Mouse (Mus musculus) myocyte (in vitro differentiated cells): Measurements from ENCODE around the gene Agap3. TPM values are rescaled to one million over a fixed set of nuclear protein-coding genes. Genes with fewer than 3 reads are reported as not detected.

ENCODE experiments used
- H3K27me3 ChIP-seq: one replicate; pipeline ENCODE4 v1.6.1; 2011; ENCODE audit not compliant: control insufficient read depth, insufficient read depth, insufficient read length
- H3K36me3 ChIP-seq: one replicate; pipeline ENCODE4 v1.6.1; 2011; ENCODE audit not compliant: control insufficient read depth, insufficient read depth
- H3K4me2 ChIP-seq: one replicate; pipeline ENCODE4 v1.6.1; 2011; ENCODE audit warnings: low read depth, control low read depth
- H3K4me3 ChIP-seq: one replicate; pipeline ENCODE4 v1.5.1; 2011; ENCODE audit warnings: mild to moderate bottlenecking, control low read depth, moderate library complexity
- H3K79me2 ChIP-seq: one replicate; pipeline ENCODE4 v1.6.1; 2011; ENCODE audit not compliant: control insufficient read depth, insufficient read depth
- H3ac ChIP-seq: one replicate; pipeline ENCODE4 v1.6.1; 2011; ENCODE audit not compliant: control insufficient read depth, insufficient read length
- CEBPB ChIP-seq: IDR thresholded peaks from 2 replicates; pipeline ENCODE4 v1.6.1; 2011; ENCODE audit warnings: mild to moderate bottlenecking, moderate library complexity; ENCODE audit not compliant: poor library complexity, insufficient read depth, severe bottlenecking
- E2F4 ChIP-seq: IDR thresholded peaks from one replicate; pipeline ENCODE4 v1.6.1; 2011; ENCODE audit warnings: mild to moderate bottlenecking, control low read depth, moderate library complexity; ENCODE audit not compliant: insufficient read depth
- MAX ChIP-seq: IDR thresholded peaks from one replicate; pipeline ENCODE4 v1.6.1; 2011; ENCODE audit warnings: low read depth, mild to moderate bottlenecking, control low read depth
- MYOD1 ChIP-seq, 3 experiments: IDR thresholded peaks; one replicate each; pipeline ENCODE4 v1.6.1; 2011; ENCODE audit warnings: control low read depth in 2 of 3, low read depth in 2 of 3, mild to moderate bottlenecking in 2 of 3, moderate library complexity in 1 of 3; ENCODE audit not compliant: insufficient read length in 2 of 3, control insufficient read depth in 1 of 3
- MYOG ChIP-seq, 3 experiments: IDR thresholded peaks; one replicate each; pipeline ENCODE4 v1.6.1; 2011; ENCODE audit warnings: control low read depth in 2 of 3, low read depth in 2 of 3, mild to moderate bottlenecking in 2 of 3; ENCODE audit not compliant: insufficient read length in 2 of 3, control insufficient read depth in 1 of 3, insufficient read depth in 1 of 3
- POLR2A ChIP-seq: IDR thresholded peaks from one replicate; pipeline ENCODE4 v1.6.1; 2011; ENCODE audit warnings: low read depth, mild to moderate bottlenecking, control low read depth, moderate library complexity; ENCODE audit not compliant: insufficient read length
- POLR2AphosphoS2 ChIP-seq: IDR thresholded peaks from one replicate; pipeline ENCODE4 v1.6.1; 2011; ENCODE audit warnings: low read depth, control low read depth; ENCODE audit not compliant: insufficient read length
- REST ChIP-seq: IDR thresholded peaks from one replicate; pipeline ENCODE4 v1.6.1; 2011; ENCODE audit warnings: mild to moderate bottlenecking, control low read depth, moderate library complexity; ENCODE audit not compliant: insufficient read depth, insufficient read length
- SRF ChIP-seq: IDR thresholded peaks from one replicate; pipeline ENCODE4 v1.6.1; 2011; ENCODE audit warnings: low read depth; ENCODE audit not compliant: control insufficient read depth, insufficient read length
- TCF12 ChIP-seq: IDR thresholded peaks from one replicate; pipeline ENCODE4 v1.6.1; 2011; ENCODE audit warnings: mild to moderate bottlenecking, control low read depth; ENCODE audit not compliant: poor library complexity, insufficient read depth, severe bottlenecking
- TCF3 ChIP-seq: IDR thresholded peaks from one replicate; pipeline ENCODE4 v1.6.1; 2011; ENCODE audit warnings: low read depth, control low read depth; ENCODE audit not compliant: insufficient read length
- USF1 ChIP-seq: IDR thresholded peaks from one replicate; pipeline ENCODE4 v1.6.1; 2011; ENCODE audit warnings: low read depth, mild to moderate bottlenecking, control low read depth, moderate library complexity
- polyA plus RNA-seq: library from polyadenylated mRNA; unstranded; fragments of >200 nt; fragmentation: generic; extraction: Trizol; gene quantifications from one replicate; pipeline ENCODE4 v1.2.1, GENCODE M21; 2012; ENCODE audit warnings: missing spikeins

Gene Agap3
- 119 TPM for polyA plus RNA-seq

- H3K4me3 ChIP-seq = peak within 1 kb of the TSS; percentile 87
These were observed at the start of gene Agap3 for GRCm38 (mm10) chr5:24452030-24452690. Gene Agap3, plus strand, starts transcription at chr5:24452177.

GRCm38 (mm10) chr5:24404594-24405360 is 47.2 kb upstream of the Agap3 start:
- TF ChIP-seq MAX (no peak), CEBPB (0 out of 2 replicates have a peak, but pooled peaks have one; percentile 39)
- H3K4me2 ChIP-seq = peak overlapping the region; percentile 65
- H3K27me3 ChIP-seq = no peaks in the 10 kb centered on the region
- H3K4me3 ChIP-seq = no peak overlapping the region
- H3K36me3 ChIP-seq = no peaks in the 10 kb centered on the region
- H3ac ChIP-seq = no peak overlapping the region
- no peaks in the 10 kb centered on the region for H3K79me2 ChIP-seq

More at GRCm38 (mm10) chr5:24452030-24452690, at the start of gene Agap3:
- Histone ChIP-seq H3K27me3 (no peaks in the 10 kb centered on the region), H3K4me2 (peak within 1 kb of the TSS; percentile 83), H3K36me3 (no peaks in the 10 kb centered on the region), H3ac (peak within 1 kb of the TSS; percentile 94), H3K79me2 (peaks cover 48% of the 10 kb centered on the region)
- TF ChIP-seq MYOD1 (IDR thresholded peaks at IDR 0.05; ENCODE audit: control insufficient read depth in 1 of 3, insufficient read length in 2 of 3, low read depth in 2 of 3) (no peak), MYOG (IDR thresholded peaks at IDR 0.05; ENCODE audit: control insufficient read depth in 1 of 3, insufficient read depth in 1 of 3, insufficient read length in 2 of 3, low read depth in 2 of 3) (peak in 1 of 3 experiments; percentile 3), TCF3 (no peak)

- Histone ChIP-seq H3ac (no peak overlapping the region), H3K79me2 (no peaks in the 10 kb centered on the region), H3K4me2 (peak overlapping the region; percentile 65), H3K36me3 (no peaks in the 10 kb centered on the region), H3K27me3 (no peaks in the 10 kb centered on the region), H3K4me3 (no peak overlapping the region)
- TF ChIP-seq USF1 = no peak
- TF ChIP-seq POLR2AphosphoS2 = peak; percentile 29
- TF ChIP-seq POLR2A = no peak
- TF ChIP-seq SRF = no peak
- TF ChIP-seq TCF12 = no peak
- TF ChIP-seq MYOG (IDR thresholded peaks at IDR 0.05; ENCODE audit: control insufficient read depth in 1 of 3, insufficient read depth in 1 of 3, insufficient read length in 2 of 3, low read depth in 2 of 3) = peak; percentile 17 to 72 (median 63)
- TF ChIP-seq MYOD1 (IDR thresholded peaks at IDR 0.05; ENCODE audit: control insufficient read depth in 1 of 3, insufficient read length in 2 of 3, low read depth in 2 of 3) = peak in 2 of 3 experiments; percentile 53 to 83
- TF ChIP-seq CEBPB = no peak
- TF ChIP-seq TCF3 = no peak
- no peak for TF ChIP-seq REST
- no peak for TF ChIP-seq E2F4
- no peak for TF ChIP-seq MAX
These were observed 46.5 kb upstream of the Agap3 start for GRCm38 (mm10) chr5:24405389-24405876.

GRCm38 (mm10) chr5:24408651-24409050 is 43.3 kb upstream of the Agap3 start:
- Histone ChIP-seq H3K36me3 (no peaks in the 10 kb centered on the region), H3K79me2 (no peaks in the 10 kb centered on the region), H3ac (no peak overlapping the region), H3K27me3 (no peaks in the 10 kb centered on the region), H3K4me2 (no peak overlapping the region), H3K4me3 (no peak overlapping the region)
- no peak for TF ChIP-seq POLR2A
- TF ChIP-seq MAX = no peak
- TF ChIP-seq TCF12 = no peak
- no peak for TF ChIP-seq USF1
- no peak for TF ChIP-seq POLR2AphosphoS2
- TF ChIP-seq CEBPB = no peak
- no peak for TF ChIP-seq MYOD1 (IDR thresholded peaks at IDR 0.05; ENCODE audit: control insufficient read depth in 1 of 3, insufficient read length in 2 of 3, low read depth in 2 of 3)
- TF ChIP-seq MYOG (IDR thresholded peaks at IDR 0.05; ENCODE audit: control insufficient read depth in 1 of 3, insufficient read depth in 1 of 3, insufficient read length in 2 of 3, low read depth in 2 of 3) = no peak
- no peak for TF ChIP-seq E2F4

- no peaks in the 10 kb centered on the region for H3K36me3 ChIP-seq
These were observed 42.5 kb upstream of the Agap3 start for GRCm38 (mm10) chr5:24409466-24409865.

More at GRCm38 (mm10) chr5:24409466-24409865, 42.5 kb upstream of the Agap3 start:
- Histone ChIP-seq H3K79me2 (no peaks in the 10 kb centered on the region), H3K27me3 (no peaks in the 10 kb centered on the region), H3K4me3 (no peak overlapping the region), H3ac (no peak overlapping the region), H3K4me2 (peak overlapping the region; percentile 2)
- TF ChIP-seq USF1 (peak; percentile 37), MAX (no peak), TCF12 (peak; percentile 16), REST (no peak), POLR2A (no peak), POLR2AphosphoS2 (peak; percentile 33), MYOG (IDR thresholded peaks at IDR 0.05; ENCODE audit: control insufficient read depth in 1 of 3, insufficient read depth in 1 of 3, insufficient read length in 2 of 3, low read depth in 2 of 3) (peak in 2 of 3 experiments; percentile 93 to 97), TCF3 (no peak), SRF (no peak), MYOD1 (IDR thresholded peaks at IDR 0.05; ENCODE audit: control insufficient read depth in 1 of 3, insufficient read length in 2 of 3, low read depth in 2 of 3) (peak in 2 of 3 experiments; percentile 96 to 98), E2F4 (no peak), CEBPB (no peak)
